Mouse (Mus musculus): ENCODE measurements around the gene Mgea5. TPM values are rescaled to one million over a fixed set of nuclear protein-coding genes. Genes with fewer than 3 reads are reported as not detected.

The Mgea5 gene
- total and polyA plus RNA-seq, 3 experiments = 54.4 to 67.0 TPM; not detected in 1

GRCm38 (mm10) chr19:45748691-45749242, 34.9 kb downstream of the Mgea5 start:
- no peaks in the 10 kb centered on the region for H3K9me3 ChIP-seq (replicated peaks; ENCODE audit: insufficient read depth, low read length)
- H3K79me2 ChIP-seq (ENCODE audit: control insufficient read depth, insufficient read depth, low read length, poor library complexity) = peaks cover 17% of the 10 kb centered on the region
- peaks cover 0 to 8% of the 10 kb centered on the region in 2 experiments; a peak in 2 of 4 replicates for H3K4me1 ChIP-seq (ENCODE audit: control insufficient read depth in 1 of 2, insufficient read depth in 2 of 2, low read length in 2 of 2)
- peaks cover 10 to 11% of the 10 kb centered on the region in 2 experiments; a peak in 3 of 4 replicates for H3K36me3 ChIP-seq (ENCODE audit: control insufficient read depth in 1 of 2, insufficient read depth in 2 of 2, low read length in 2 of 2)
- peak overlapping the region; percentile 85 for H3K9ac ChIP-seq (ENCODE audit: control insufficient read depth, low read depth, low read length, poor library complexity, severe bottlenecking)
- peak overlapping the region; percentile 48 for H3K27ac ChIP-seq (ENCODE audit: control insufficient read depth, low read depth, low read length)
- H3K27me3 ChIP-seq (ENCODE audit: control insufficient read depth in 1 of 2, insufficient read depth in 2 of 2, low read length in 2 of 2) = no peaks in the 10 kb centered on the region
- peak; percentile 67 for DNase-seq (ENCODE audit: low read depth, low spot score)
- TF ChIP-seq JUND (IDR thresholded peaks at IDR 0.05; ENCODE audit: low read depth, low read length) = no peak
- TF ChIP-seq MAX (IDR thresholded peaks at IDR 0.05; ENCODE audit: low read length) = peak; percentile 65; the same call in 1 of the 2 replicates
- TF ChIP-seq TBP (IDR thresholded peaks at IDR 0.05; ENCODE audit: low read depth, low read length) = no peak
- no peak for TF ChIP-seq ZNF384 (IDR thresholded peaks at IDR 0.05; ENCODE audit: low read depth, low read length)
- TF ChIP-seq POLR2AphosphoS5 (IDR thresholded peaks at IDR 0.05; ENCODE audit: borderline replicate concordance, low read depth, low read length) = no peak
- no peak for TF ChIP-seq GABPA (IDR thresholded peaks at IDR 0.05; ENCODE audit: low read depth, low read length)
- no peak for TF ChIP-seq USF2 (IDR thresholded peaks at IDR 0.05; ENCODE audit: borderline replicate concordance in 1 of 2, insufficient read depth in 1 of 2, low read depth in 1 of 2, low read length in 2 of 2)
- 0 out of 2 replicates have a peak, but pooled peaks have one; percentile 9 for TF ChIP-seq MYC (IDR thresholded peaks at IDR 0.05; ENCODE audit: low read depth, low read length)
- no peak for TF ChIP-seq GATA1 (IDR thresholded peaks at IDR 0.05; ENCODE audit: low read depth, low read length)
- no peak for TF ChIP-seq E2F4 (IDR thresholded peaks at IDR 0.05; ENCODE audit: borderline replicate concordance, low read depth, low read length)
- peak; percentile 79 for TF ChIP-seq MXI1 (IDR thresholded peaks at IDR 0.05; ENCODE audit: low read depth, low read length)
- TF ChIP-seq TCF12 (IDR thresholded peaks at IDR 0.05; ENCODE audit: low read depth, low read length) = no peak
- H3K4me3 ChIP-seq (ENCODE audit: control insufficient read depth in 1 of 2, insufficient read depth in 1 of 2, low read depth in 2 of 2, low read length in 2 of 2) = peak overlapping the region; percentile 88 to 92

- peak overlapping the region; percentile 48 for H3K27ac ChIP-seq (ENCODE audit: control insufficient read depth, low read depth, low read length)
Observed at GRCm38 (mm10) chr19:45748206-45748605, 35.4 kb downstream of the Mgea5 start.

More at GRCm38 (mm10) chr19:45748206-45748605, 35.4 kb downstream of the Mgea5 start:
- Histone ChIP-seq H3K4me1 (ENCODE audit: control insufficient read depth in 1 of 2, insufficient read depth in 2 of 2, low read length in 2 of 2) (peaks cover 0 to 8% of the 10 kb centered on the region in 2 experiments; a peak in 2 of 4 replicates), H3K36me3 (ENCODE audit: control insufficient read depth in 1 of 2, insufficient read depth in 2 of 2, low read length in 2 of 2) (peaks cover 10 to 11% of the 10 kb centered on the region in 2 experiments; a peak in 3 of 4 replicates), H3K4me3 (ENCODE audit: control insufficient read depth in 1 of 2, insufficient read depth in 1 of 2, low read depth in 2 of 2, low read length in 2 of 2) (peak overlapping the region; percentile 88 to 92), H3K9me3 (replicated peaks; ENCODE audit: insufficient read depth, low read length) (no peaks in the 10 kb centered on the region), H3K27me3 (ENCODE audit: control insufficient read depth in 1 of 2, insufficient read depth in 2 of 2, low read length in 2 of 2) (no peaks in the 10 kb centered on the region), H3K9ac (ENCODE audit: control insufficient read depth, low read depth, low read length, poor library complexity, severe bottlenecking) (peak overlapping the region; percentile 85), H3K79me2 (ENCODE audit: control insufficient read depth, insufficient read depth, low read length, poor library complexity) (peaks cover 17% of the 10 kb centered on the region)
- peak; percentile 54 for DNase-seq (ENCODE audit: low read depth, low spot score)
- no peak for TF ChIP-seq MAZ (IDR thresholded peaks at IDR 0.05; ENCODE audit: low read depth, low read length)
- TF ChIP-seq RCOR1 (IDR thresholded peaks at IDR 0.05; ENCODE audit: low read depth, low read length) = no peak
- TF ChIP-seq GATA1 (IDR thresholded peaks at IDR 0.05; ENCODE audit: low read depth, low read length) = no peak
- no peak for TF ChIP-seq UBTF (IDR thresholded peaks at IDR 0.05; ENCODE audit: borderline replicate concordance, insufficient read depth, low read depth, low read length)
- no peak for TF ChIP-seq NELFE (IDR thresholded peaks at IDR 0.05; ENCODE audit: low read depth, low read length)
- TF ChIP-seq MAX (IDR thresholded peaks at IDR 0.05; ENCODE audit: low read length) = no peak
- no peak for TF ChIP-seq MYC (IDR thresholded peaks at IDR 0.05; ENCODE audit: low read depth, low read length)
- no peak; a peak in 1 of 6 replicates for TF ChIP-seq CTCF (IDR thresholded peaks at IDR 0.05 in 2 of 3, conservative IDR thresholded peaks at IDR 0.05 in 1 of 3; ENCODE audit: control insufficient read depth in 1 of 3, insufficient read depth in 1 of 3, low read depth in 2 of 3, low read length in 3 of 3, poor library complexity in 1 of 3, severe bottlenecking in 1 of 3)
- TF ChIP-seq GABPA (IDR thresholded peaks at IDR 0.05; ENCODE audit: low read depth, low read length) = no peak
- TF ChIP-seq ZC3H11A (IDR thresholded peaks at IDR 0.05; ENCODE audit: low read depth, low read length) = no peak
- no peak for TF ChIP-seq JUND (IDR thresholded peaks at IDR 0.05; ENCODE audit: low read depth, low read length)
- no peak for TF ChIP-seq ZKSCAN1 (IDR thresholded peaks at IDR 0.05; ENCODE audit: low read depth, low read length)
- no peak for TF ChIP-seq MYB (IDR thresholded peaks at IDR 0.05; ENCODE audit: low read depth, low read length)
- no peak for TF ChIP-seq ZMIZ1 (IDR thresholded peaks at IDR 0.05; ENCODE audit: low read depth, low read length)
- no peak for TF ChIP-seq ZNF384 (IDR thresholded peaks at IDR 0.05; ENCODE audit: low read depth, low read length)
- no peak for TF ChIP-seq POLR2AphosphoS5 (IDR thresholded peaks at IDR 0.05; ENCODE audit: borderline replicate concordance, low read depth, low read length)

All from MEL (cell line).